ENCODE assay signal across 9 mouse cellular contexts in genomic region chr19:45953286-45953685, GRCm38 (mm10). TPM values are rescaled to one million over a fixed set of nuclear protein-coding genes. Genes with fewer than 3 reads are reported as not detected.
DNase-seq lines count a peak whose midpoint lies in the region; ATAC-seq and TF ChIP-seq lines count a peak whose summit lies in the region.
"Had no signal": no experiment of that assay in that cellular context is flagged by ENCODE, and none has a peak within 500 bp of the region (broad histone marks: within the 10 kb centered on the region; RNA-seq: fewer than 3 reads in every experiment).

No protein-coding gene starts in this region.

- no peaks in the 10 kb centered on the region for H3K27me3 ChIP-seq in limb, embryonic 14.5 days (ENCODE audit: control insufficient read depth, insufficient read depth, low read length)
- H3K27me3 ChIP-seq: neural tube, embryonic 12.5 days had no signal

- no peak overlapping the region for H3K27ac ChIP-seq in limb, embryonic 14.5 days (replicated peaks; ENCODE audit: low read depth, low read length)
- H3K27ac ChIP-seq: neural tube, embryonic 12.5 days had no signal

- H3K36me3 ChIP-seq in limb, embryonic 14.5 days (ENCODE audit: control insufficient read depth, insufficient read depth, low read length) = peaks cover 45% of the 10 kb centered on the region

- H3K9me3 ChIP-seq in limb, embryonic 14.5 days (ENCODE audit: control insufficient read depth, low read length) = no peaks in the 10 kb centered on the region
- H3K9me3 ChIP-seq: neural tube, embryonic 12.5 days had no signal

- TF ChIP-seq POLR2A in limb, embryonic 14.5 days (IDR thresholded peaks at IDR 0.05; ENCODE audit: borderline replicate concordance, extremely low read depth, insufficient read depth, insufficient read length) = no peak

- WGBS in limb, embryonic 14.5 days = 2% methylated on average over 3 of the region's 3 CpGs

- H3K4me3 ChIP-seq in limb, embryonic 14.5 days (replicated peaks; ENCODE audit: low read length) = no peak overlapping the region
- H3K4me3 ChIP-seq: neural tube, embryonic 12.5 days had no signal

- peak; percentile 5 for DNase-seq in gastrocnemius, adult 18-20 months (ENCODE audit: low spot score)
- no peak for DNase-seq in gastrocnemius, postnatal 10 days
- DNase-seq in ovary, postnatal 14 days (ENCODE audit: low spot score) = peak; percentile 8
- no peak for DNase-seq in ovary, postnatal 10 days (ENCODE audit: low spot score)
- peak; percentile 67 for DNase-seq in embryo, embryonic 10 days (ENCODE audit: low spot score)
- peak; percentile 59 for DNase-seq in limb, embryonic 14.5 days (ENCODE audit: low spot score)
- peak; percentile 39 for DNase-seq in thymus, postnatal 14 days
- no peak for DNase-seq in neural tube, embryonic 10.5 days (ENCODE audit: extremely low spot score, low spot score)

- ATAC-seq in limb, embryonic 14.5 days (ENCODE audit: low FRiP score, low read depth) = no peak

- no peak overlapping the region for H3K9ac ChIP-seq in limb, embryonic 14.5 days (ENCODE audit: low read depth, low read length, severe bottlenecking)
- H3K9ac ChIP-seq: neural tube, embryonic 12.5 days had no signal

- no peaks in the 10 kb centered on the region for H3K4me1 ChIP-seq in limb, embryonic 14.5 days (ENCODE audit: control insufficient read depth, insufficient read depth, low read length)
- H3K4me1 ChIP-seq: neural tube, embryonic 12.5 days had no signal

- H3K4me2 ChIP-seq in limb, embryonic 14.5 days (replicated peaks; ENCODE audit: low read depth, low read length, severe bottlenecking) = no peak overlapping the region
- H3K4me2 ChIP-seq: neural tube, embryonic 12.5 days had no signal

RNA-seq across cellular contexts. Expression of gene Armh3, which starts 45.0 kb away (rescaled TPM):
- total RNA-seq in gastrocnemius, adult 18-20 months (2021) = 10 to 100 TPM; 11.9 to 12.6 TPM
- total RNA-seq in gastrocnemius, postnatal 10 days (2021) = 10 to 100 TPM; 12.5 to 15.0 TPM
- polyA plus RNA-seq in limb, embryonic 14.5 days (2012; rRNA removed) = 13.7 and 15.6 TPM in 2 replicates
- 13.6 and 15.7 TPM in 2 replicates for polyA plus RNA-seq in limb, embryonic 14.5 days (2014; fragmentation: Nextera tagmentation; extraction: Ambion mirVana)

RNA-seq across cellular contexts. Expression of gene Hps6, which starts 50.0 kb away (rescaled TPM):
- 1 to 10 TPM; 3.6 to 3.9 TPM for total RNA-seq in gastrocnemius, adult 18-20 months (2021)
- total RNA-seq in gastrocnemius, postnatal 10 days (2021) = 1 to 10 TPM; 3.0 to 5.1 TPM
- 4.2 and 5.1 TPM in 2 replicates for polyA plus RNA-seq in limb, embryonic 14.5 days (2012; rRNA removed)
- 5.6 and 6.0 TPM in 2 replicates for polyA plus RNA-seq in limb, embryonic 14.5 days (2014; fragmentation: Nextera tagmentation; extraction: Ambion mirVana)

Comparison
In these comparisons a context has a peak if more than half of its experiments do, and no peak if none do; other contexts are left out.
1. DNase-seq: peak in gastrocnemius, adult 18-20 months (single experiment), ovary, postnatal 14 days (single experiment), embryo, embryonic 10 days (single experiment), limb, embryonic 14.5 days (single experiment) and thymus, postnatal 14 days (single experiment); none in gastrocnemius, postnatal 10 days (single experiment), ovary, postnatal 10 days (single experiment) and neural tube, embryonic 10.5 days (single experiment).